Mouse (Mus musculus): ENCODE data around the gene Wwc2.

Wwc2 gene

DNA sequence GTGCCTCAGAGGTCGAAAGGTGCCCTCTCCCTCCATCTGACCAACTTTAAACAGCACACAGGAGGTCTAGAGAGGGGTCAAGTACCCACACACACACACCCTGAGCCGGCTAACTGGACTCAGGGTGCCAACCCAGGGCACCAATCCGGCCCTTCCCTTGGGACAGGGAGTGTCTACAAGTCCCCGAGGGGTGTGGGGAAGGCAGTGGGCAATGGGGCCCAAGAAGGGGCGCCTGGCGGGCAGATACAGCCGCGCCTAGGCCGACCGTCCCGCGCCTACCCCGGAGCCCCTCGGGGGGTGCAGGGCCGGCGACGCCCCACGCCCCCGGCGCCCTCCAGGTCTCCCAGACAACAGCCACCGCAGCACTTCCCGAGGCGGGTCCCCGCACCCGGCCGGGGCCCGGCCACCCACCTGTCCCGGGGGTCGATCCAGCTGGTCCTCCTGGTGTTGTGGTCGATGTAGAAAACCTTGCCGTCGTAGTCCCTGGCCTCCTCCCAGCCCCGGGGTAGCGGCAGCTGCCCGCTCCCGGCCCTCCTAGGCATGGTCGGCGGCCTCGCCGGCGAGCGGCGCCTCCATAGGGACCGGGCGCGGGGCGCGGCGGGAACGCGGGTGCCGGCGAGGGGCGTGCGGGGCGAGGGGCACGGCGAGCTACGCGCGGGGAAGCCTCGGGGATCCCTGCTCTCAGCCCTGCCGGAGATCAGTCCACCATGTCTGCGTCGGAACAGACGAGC, 904 bp downstream of the Wwc2 start:
- DNase-seq (ENCODE audit: low spot score): peak; percentile 6

DNA sequence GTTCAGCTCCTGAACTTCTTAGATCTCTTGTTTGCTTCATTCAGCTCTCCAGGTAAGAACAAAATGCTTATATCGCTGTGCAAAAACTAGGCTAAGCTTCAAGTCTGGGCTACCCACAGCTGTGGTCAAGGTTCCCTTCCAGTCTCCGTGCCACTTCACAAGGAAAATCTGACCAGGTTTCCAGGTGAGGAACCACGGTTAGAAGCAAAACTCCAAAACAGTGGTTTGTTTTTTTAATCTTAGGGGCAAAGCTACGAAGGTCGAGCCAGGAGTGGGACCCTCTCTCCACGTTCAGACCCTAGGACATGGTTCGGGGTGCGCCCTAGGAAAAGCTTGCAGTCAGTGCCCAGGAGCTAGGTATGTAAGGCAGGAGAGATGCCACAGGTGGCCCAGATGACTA, 1.5 kb downstream of the Wwc2 start:
- DNase-seq (ENCODE audit: low spot score): no peak

- no peak for DNase-seq (ENCODE audit: low spot score)
Observed at GRCm38 (mm10) chr8:47988111-47988510, 2.6 kb downstream of the Wwc2 start.

DNA sequence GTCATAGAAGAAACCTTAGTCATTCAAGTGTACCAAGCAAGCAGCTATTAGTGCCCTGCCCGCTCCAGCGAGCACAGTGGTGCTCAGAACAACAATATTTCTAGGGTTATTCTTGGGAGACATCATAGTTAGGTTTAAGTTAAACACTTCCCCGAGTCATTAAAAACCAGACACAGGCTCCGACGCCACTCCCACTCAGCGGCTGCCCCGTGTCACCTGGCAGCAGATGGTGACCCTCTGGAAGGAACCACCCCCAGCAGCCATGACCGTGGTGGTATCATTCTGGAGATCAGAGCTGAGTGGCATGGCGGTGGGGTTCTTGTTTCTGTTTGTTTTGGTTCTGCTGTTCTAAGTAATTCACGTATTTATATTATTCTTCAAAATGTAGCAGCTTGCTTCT, 5.1 kb downstream of the Wwc2 start:
- DNase-seq (ENCODE audit: low spot score): no peak

DNA sequence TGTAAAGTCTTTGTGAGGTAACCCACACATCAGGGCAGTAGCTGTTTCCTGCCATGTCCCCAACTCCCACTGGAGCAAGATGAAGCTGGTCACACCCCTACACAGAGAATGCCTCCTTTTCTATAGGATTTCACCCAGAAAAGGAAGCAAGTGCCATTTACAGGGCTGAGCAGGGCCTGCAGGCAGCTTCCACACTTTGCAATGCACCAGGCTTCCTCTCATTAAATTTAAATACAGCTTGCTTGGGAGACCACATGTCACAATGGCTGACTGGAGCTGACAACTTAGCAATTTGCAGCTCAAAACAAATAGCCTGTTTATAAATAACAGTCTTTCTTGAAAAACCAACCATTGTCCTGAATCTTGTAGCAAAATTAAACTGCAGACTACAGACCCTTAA, 5.5 kb downstream of the Wwc2 start:
- no peak for DNase-seq (ENCODE audit: low spot score)

DNA sequence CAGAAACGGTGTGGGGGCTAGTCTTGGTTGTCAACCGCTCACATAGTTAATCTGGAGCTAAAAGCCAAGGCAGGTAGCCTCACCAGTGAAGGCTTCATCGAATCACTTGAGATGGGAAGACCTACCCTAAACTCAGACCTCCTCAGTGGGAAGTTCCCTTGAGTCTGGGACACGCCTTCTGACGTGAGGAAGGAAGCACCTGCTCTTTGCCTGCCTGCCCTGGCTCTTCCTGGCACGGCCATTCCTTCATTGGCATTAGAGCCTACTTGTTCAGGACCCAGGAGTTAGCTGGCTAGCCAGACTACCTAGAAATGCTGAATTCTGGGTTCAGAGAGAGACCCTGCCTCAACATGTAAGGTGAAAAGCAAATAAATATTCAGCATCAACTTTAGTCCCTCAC, 9.6 kb downstream of the Wwc2 start:
- no peak for DNase-seq (ENCODE audit: low spot score)

DNA sequence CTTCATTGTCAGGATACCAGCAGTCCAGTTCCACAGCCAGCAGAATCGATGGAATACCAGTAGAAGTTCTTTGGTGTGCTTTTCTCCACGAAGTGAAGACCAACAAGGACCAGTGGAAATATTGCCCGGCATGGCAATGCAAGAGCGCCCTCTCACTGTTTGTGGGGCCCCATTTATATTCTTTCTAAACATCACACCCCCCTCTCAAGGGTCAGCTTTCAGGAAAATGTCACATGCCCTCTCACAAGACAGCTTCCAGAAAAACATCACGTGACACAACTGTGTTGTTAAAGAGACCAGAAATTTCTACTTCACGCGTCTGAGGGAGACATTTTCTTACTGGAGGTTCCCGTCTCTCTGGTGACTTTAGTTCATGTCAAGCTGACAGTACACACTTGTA, 10.8 kb downstream of the Wwc2 start:
- no peak for DNase-seq (ENCODE audit: low spot score)

DNA sequence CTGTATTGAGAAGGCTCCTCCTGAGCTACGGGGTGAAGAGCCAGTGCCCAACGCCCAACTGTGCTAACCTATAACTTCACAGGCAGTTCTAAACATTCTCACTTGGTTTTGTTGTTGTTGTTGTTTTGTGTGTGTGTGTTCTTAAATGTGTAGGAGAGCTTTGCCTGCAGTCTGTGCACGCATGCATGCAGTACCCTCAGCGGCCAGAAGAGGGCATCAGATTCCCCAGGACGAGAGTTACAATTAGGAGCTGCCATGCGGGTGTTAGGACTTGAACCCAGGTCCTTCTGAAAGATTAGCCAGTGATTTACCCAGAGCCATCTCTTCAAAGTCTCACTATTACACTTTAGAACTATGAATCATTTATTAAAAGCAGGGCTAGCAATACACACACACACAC, 12.0 kb downstream of the Wwc2 start:
- no peak for DNase-seq (ENCODE audit: low spot score)

GRCm38 (mm10) chr8:47974963-47975314, 15.8 kb downstream of the Wwc2 start:
- DNase-seq (ENCODE audit: low spot score): no peak

DNA sequence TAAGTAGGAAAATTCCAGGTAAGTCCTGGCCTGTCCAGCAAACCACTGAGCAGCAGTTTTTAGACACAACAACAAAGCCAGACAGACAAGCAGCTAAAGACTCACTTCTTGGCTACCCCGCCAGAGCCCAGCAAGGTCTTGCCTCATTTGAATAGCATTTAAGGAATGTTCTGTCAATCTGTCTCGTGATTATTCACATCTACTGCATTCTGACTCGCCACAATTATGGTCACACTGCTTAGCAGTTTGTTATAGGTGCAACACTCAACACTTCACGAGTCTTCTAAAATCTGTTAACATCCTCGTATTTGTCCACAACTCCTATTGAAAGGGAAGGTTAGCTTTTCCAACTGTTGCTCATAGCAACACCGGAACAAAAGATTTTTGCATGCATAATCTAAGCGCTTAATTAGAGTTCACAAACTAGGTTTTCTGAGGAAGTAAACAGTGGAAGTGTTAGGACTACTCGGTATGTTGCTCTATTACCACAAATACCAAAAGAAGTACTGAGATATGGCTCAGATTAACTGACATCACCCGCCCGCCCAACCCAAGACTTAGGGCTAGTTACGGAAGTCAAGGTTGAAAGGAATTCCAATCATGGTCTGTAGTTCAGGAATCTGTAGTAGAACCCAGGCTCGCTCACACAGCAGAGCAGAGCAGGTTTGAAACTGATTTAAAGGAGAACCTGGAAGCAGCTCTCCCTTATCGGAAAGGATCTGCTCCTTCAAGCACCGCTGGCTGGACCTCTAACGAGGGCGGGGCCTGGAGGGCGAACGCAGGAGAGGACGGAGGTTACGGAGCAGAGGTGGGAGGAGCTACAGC, 16.4 kb downstream of the Wwc2 start:
- DNase-seq (ENCODE audit: low spot score): no peak

DNA sequence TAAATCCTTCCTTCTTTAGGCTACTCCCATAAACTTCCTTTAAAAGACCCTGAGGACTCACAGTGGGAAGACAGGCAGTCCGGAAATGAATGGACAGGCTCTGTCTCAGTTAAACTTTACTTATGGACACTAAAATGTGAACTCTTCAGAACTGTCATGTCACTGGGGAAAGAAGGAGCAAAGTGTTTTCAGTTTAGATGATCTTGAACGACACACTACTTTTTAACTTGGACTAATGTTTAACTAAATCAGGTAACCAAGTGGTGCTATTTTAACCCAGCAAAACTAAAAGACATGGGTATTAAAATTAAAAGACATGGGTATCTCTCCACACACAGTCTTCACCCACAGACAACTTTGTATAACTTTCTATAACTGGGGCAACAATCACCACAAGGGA, 19.6 kb downstream of the Wwc2 start:
- no peak for DNase-seq (ENCODE audit: low spot score)

- no peak for DNase-seq (ENCODE audit: low spot score)
Observed at GRCm38 (mm10) chr8:47970576-47970975, 20.1 kb downstream of the Wwc2 start.

GRCm38 (mm10) chr8:47967045-47967920, 23.4 kb downstream of the Wwc2 start:
- no peak for DNase-seq (ENCODE audit: low spot score)

- no peak for DNase-seq (ENCODE audit: low spot score)
Observed at GRCm38 (mm10) chr8:47962484-47962883, 28.2 kb downstream of the Wwc2 start.

GRCm38 (mm10) chr8:47962005-47962404, 28.7 kb downstream of the Wwc2 start:
- DNase-seq (ENCODE audit: low spot score): no peak

- DNase-seq (ENCODE audit: low spot score): no peak
Observed at GRCm38 (mm10) chr8:47957560-47957959, 33.2 kb downstream of the Wwc2 start.

DNA sequence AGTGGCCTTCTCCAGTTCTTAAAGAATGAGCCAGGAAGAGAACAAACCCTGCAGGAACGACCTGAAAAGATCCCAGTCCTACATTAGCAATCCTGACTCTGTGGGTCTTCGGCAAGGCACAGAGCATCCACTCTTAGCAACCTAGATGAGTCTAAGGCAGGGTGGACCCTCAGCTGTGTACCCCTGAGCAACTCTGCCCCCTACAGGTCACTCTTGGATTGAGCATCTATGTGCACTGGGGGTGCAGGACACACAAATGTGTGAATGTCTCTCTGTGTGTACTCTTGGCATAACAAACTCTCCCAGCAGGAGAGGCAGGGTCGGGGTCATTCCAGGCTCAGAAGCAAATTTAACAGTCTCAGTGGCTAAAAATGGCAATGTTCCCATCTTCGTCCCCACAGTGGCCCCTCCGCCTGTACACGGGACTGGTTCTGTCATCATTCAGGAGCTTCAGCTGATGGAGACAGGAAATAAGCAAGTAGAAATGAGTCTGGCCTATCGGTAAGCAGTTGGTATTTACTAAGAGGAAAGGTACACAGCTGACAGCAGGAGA, 39.3 kb downstream of the Wwc2 start:
- peak; percentile 11 for DNase-seq (ENCODE audit: low spot score)

- no peak for DNase-seq (ENCODE audit: low spot score)
Observed at GRCm38 (mm10) chr8:47948836-47949235, 41.9 kb downstream of the Wwc2 start.

GRCm38 (mm10) chr8:47947672-47948618, 42.8 kb downstream of the Wwc2 start:
- DNase-seq (ENCODE audit: low spot score): no peak

- no peak for DNase-seq (ENCODE audit: low spot score)
Observed at GRCm38 (mm10) chr8:47943049-47943448, 47.7 kb downstream of the Wwc2 start.

DNA sequence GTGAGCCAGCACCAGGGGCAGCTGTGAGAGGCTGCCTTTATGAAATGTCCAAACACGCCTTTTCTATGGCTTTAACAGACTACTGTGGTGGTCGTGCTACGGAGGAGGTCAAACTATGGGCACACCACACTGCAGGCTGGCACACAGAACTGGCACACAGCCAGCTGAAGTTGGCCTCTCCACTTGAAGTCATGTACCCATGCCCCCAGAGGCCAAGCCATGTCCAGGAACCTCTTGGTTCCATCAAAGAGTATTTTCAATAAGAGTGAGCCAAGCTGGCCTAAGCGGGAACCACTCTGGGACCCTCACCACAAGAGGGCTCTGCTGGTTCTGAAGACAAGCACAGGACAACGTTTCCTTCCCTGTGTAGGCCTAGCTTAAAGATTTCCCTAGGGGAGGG, 49.7 kb downstream of the Wwc2 start:
- DNase-seq (ENCODE audit: low spot score): no peak
